Mouse (Mus musculus) kidney, adult 2 months (tissue): ENCODE results near the gene Cabp1. TPM values are rescaled to one million over a fixed set of nuclear protein-coding genes. Genes with fewer than 3 reads are reported as not detected.

Source experiments
- DNase-seq: peaks from one replicate; pipeline ENCODE4 v3.0.0; 2021
- H3K27ac ChIP-seq: fragments of 200-500 bp; 2 replicates; pipeline ENCODE4 v1.5.1; 2012; ENCODE audit warnings: low read depth, low read length, control low read depth, inconsistent platforms; ENCODE audit not compliant: insufficient read depth
- H3K27me3 ChIP-seq: fragments of 200-500 bp; replicated peaks from 2 replicates; pipeline ENCODE4 v1.6.1; 2012; ENCODE audit warnings: mild to moderate bottlenecking, moderate library complexity, low read length, inconsistent platforms; ENCODE audit not compliant: control insufficient read depth, insufficient read depth
- H3K36me3 ChIP-seq: fragments of 200-500 bp; 2 replicates; pipeline ENCODE4 v1.6.1; 2012; ENCODE audit warnings: mild to moderate bottlenecking, moderate library complexity, low read length, inconsistent platforms; ENCODE audit not compliant: control insufficient read depth, insufficient read depth
- H3K4me1 ChIP-seq: fragments of 200-500 bp; 2 replicates; pipeline ENCODE4 v1.6.1; 2011; ENCODE audit warnings: low read length; ENCODE audit not compliant: control insufficient read depth, insufficient read depth
- H3K4me3 ChIP-seq: fragments of 200-500 bp; 2 replicates; pipeline ENCODE4 v1.5.1; 2011; ENCODE audit warnings: mild to moderate bottlenecking, low read depth, low read length, control low read depth; ENCODE audit not compliant: insufficient read depth
- CTCF ChIP-seq: fragments of 200-500 bp; conservative IDR thresholded peaks from 2 replicates; pipeline ENCODE4 v1.5.1; 2011; ENCODE audit warnings: low read depth, mild to moderate bottlenecking, control low read depth, low read length, moderate library complexity, mixed read lengths; ENCODE audit not compliant: insufficient read depth, insufficient read length
- POLR2A ChIP-seq: fragments of 200-500 bp; IDR thresholded peaks from one replicate; pipeline ENCODE4 v1.6.1; 2011; ENCODE audit warnings: low read depth, low read length, control low read depth
- WGBS: fragments of 180-500 bp; shearing (Covaris S2); methylation state at CpG from one replicate; pipeline ENCODE4 v1.1.7; 2018; 5-methylcytosine and 5-hydroxymethylcytosine counted together
- polyA plus RNA-seq: library from polyadenylated mRNA; depleted of rRNA; stranded (reverse); fragments of >200 nt; gene quantifications from 2 replicates; pipeline ENCODE4 v1.2.3, GENCODE M21; 2012

The Cabp1 gene
- polyA plus RNA-seq, 1 experiment, result 1.7 TPM

GRCm38 (mm10) chr5:115208601-115209000 is 14.4 kb upstream of the Cabp1 start:
- Histone ChIP-seq H3K4me1 (no peaks in the 10 kb centered on the region), H3K4me3 (no peak overlapping the region), H3K27me3 (no peaks in the 10 kb centered on the region), H3K27ac (no peak overlapping the region), H3K36me3 (no peaks in the 10 kb centered on the region)
- DNase-seq, result no peak
- TF ChIP-seq CTCF (no peak), POLR2A (no peak)
- WGBS, result 69% methylated on average over 5 of the region's 5 CpGs

GRCm38 (mm10) chr5:115207892-115208291 is 13.7 kb upstream of the Cabp1 start:
- Histone ChIP-seq H3K27ac (no peak overlapping the region), H3K4me3 (no peak overlapping the region), H3K4me1 (no peaks in the 10 kb centered on the region), H3K36me3 (no peaks in the 10 kb centered on the region), H3K27me3 (no peaks in the 10 kb centered on the region)
- whole genome bisulfite sequencing, result 24% methylated on average over 16 of the region's 16 CpGs
- TF ChIP-seq POLR2A, result no peak
- no peak for TF ChIP-seq CTCF
- DNase-seq, result no peak

GRCm38 (mm10) chr5:115207244-115207643 is 13.1 kb upstream of the Cabp1 start:
- DNase-seq, result no peak
- Histone ChIP-seq H3K4me1 (no peaks in the 10 kb centered on the region), H3K36me3 (no peaks in the 10 kb centered on the region), H3K27me3 (no peaks in the 10 kb centered on the region), H3K27ac (no peak overlapping the region), H3K4me3 (no peak overlapping the region)
- TF ChIP-seq POLR2A (no peak), CTCF (0 out of 2 replicates have a peak, but pooled peaks have one; percentile 12)
- 60% methylated on average over 5 of the region's 5 CpGs for WGBS

GRCm38 (mm10) chr5:115204562-115205311 is 10.6 kb upstream of the Cabp1 start:
- peak; percentile 52 for DNase-seq
- Histone ChIP-seq H3K4me1 (no peaks in the 10 kb centered on the region), H3K36me3 (no peaks in the 10 kb centered on the region), H3K27ac (no peak overlapping the region), H3K4me3 (peak overlapping the region; percentile 17; the same call in 1 of the 2 replicates), H3K27me3 (no peaks in the 10 kb centered on the region)
- no peak for TF ChIP-seq POLR2A
- TF ChIP-seq CTCF, result no peak
- 8% methylated on average over 31 of the region's 31 CpGs for WGBS

GRCm38 (mm10) chr5:115203735-115204561 is 9.8 kb upstream of the Cabp1 start:
- TF ChIP-seq POLR2A (no peak), CTCF (no peak)
- Histone ChIP-seq H3K4me1 (no peaks in the 10 kb centered on the region), H3K27me3 (no peaks in the 10 kb centered on the region), H3K4me3 (0 out of 2 replicates have a peak overlapping the region, but pooled peaks have one; percentile 9), H3K27ac (no peak overlapping the region), H3K36me3 (no peaks in the 10 kb centered on the region)
- DNase-seq, result peak; percentile 27
- whole genome bisulfite sequencing, result 19% methylated on average over 23 of the region's 23 CpGs

- no peak overlapping the region for H3K27ac ChIP-seq
- 17% methylated on average over 12 of the region's 12 CpGs for WGBS
- DNase-seq, result no peak
- no peak for TF ChIP-seq CTCF
- no peak for TF ChIP-seq POLR2A
- H3K4me1 ChIP-seq, result 0 out of 2 replicates have a peak, but pooled peaks cover 3% of the 10 kb centered on the region
- H3K36me3 ChIP-seq, result no peaks in the 10 kb centered on the region
- H3K27me3 ChIP-seq, result no peaks in the 10 kb centered on the region; the same call in 1 of the 2 replicates
- H3K4me3 ChIP-seq, result peak overlapping the region; percentile 30
Observed at GRCm38 (mm10) chr5:115194626-115195221, 543 bp upstream of the Cabp1 start.

DNA sequence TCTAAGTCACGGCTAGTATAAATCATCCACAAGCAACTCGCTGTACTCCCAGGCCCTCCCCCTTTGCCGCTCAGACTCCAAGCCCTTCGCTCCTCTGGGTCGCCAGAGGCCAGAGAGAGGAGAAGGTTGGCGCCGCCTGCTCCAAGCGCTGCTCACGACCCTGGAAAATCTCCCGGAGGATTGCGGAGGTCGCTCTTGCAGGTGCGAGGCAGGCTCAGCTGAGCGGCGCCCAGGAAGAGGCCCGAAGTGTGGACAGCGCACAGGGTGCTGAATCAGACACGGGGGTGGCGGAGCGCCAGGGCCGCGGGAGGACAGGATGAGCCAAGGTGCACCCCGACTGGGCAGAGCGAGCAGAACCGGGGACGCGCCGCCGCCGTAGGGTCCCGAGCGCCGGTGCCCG is 955 bp downstream of the Cabp1 start:
- Histone ChIP-seq H3K4me3 (peak overlapping the region; percentile 39; the same call in 1 of the 2 replicates), H3K27me3 (no peaks in the 10 kb centered on the region; the same call in 1 of the 2 replicates), H3K4me1 (0 out of 2 replicates have a peak, but pooled peaks cover 3% of the 10 kb centered on the region), H3K36me3 (no peaks in the 10 kb centered on the region), H3K27ac (no peak overlapping the region)
- TF ChIP-seq CTCF, result no peak
- no peak for TF ChIP-seq POLR2A
- DNase-seq, result peak; percentile 86
- WGBS, result under 1% methylated on average over 34 of the region's 34 CpGs
